Mouse (Mus musculus): Measurements from ENCODE around the gene Mlst8.

DNA sequence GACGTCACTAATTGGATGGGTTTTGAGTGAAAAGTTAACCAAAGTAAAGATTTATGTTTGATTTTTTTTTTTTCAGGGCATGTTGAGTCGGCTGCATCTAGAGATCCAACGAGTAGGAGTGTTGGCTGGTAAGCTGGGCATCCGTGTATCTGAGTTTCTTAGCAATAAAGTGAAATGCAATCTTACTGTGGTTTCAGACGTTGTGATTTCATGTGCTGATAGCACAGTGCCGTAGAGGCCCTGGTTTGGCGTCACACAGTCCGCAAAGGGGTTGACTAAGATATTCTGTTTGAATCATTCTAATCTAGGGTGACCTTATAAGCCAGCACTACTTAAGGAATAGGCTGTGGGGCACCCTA lies 49.7 kb upstream of the Mlst8 start:
- TF ChIP-seq CTCF (IDR thresholded peaks at IDR 0.05; ENCODE audit: low read depth) = no peak
- no peak for TF ChIP-seq EP300 (IDR thresholded peaks at IDR 0.05; ENCODE audit: low read depth)
